Mouse (Mus musculus) kidney, adult 2 months (tissue): ENCODE measurements around the gene Pik3r1.

Source experiments
- CTCF ChIP-seq: fragments of 200-500 bp; conservative IDR thresholded peaks from 2 replicates; pipeline ENCODE4 v1.5.1; 2011; ENCODE audit warnings: low read depth, mild to moderate bottlenecking, control low read depth, low read length, moderate library complexity, mixed read lengths; ENCODE audit not compliant: insufficient read depth, insufficient read length
- POLR2A ChIP-seq: fragments of 200-500 bp; IDR thresholded peaks from one replicate; pipeline ENCODE4 v1.6.1; 2011; ENCODE audit warnings: low read depth, low read length, control low read depth

- no peak for TF ChIP-seq CTCF
- TF ChIP-seq POLR2A = no peak
Observed at GRCm38 (mm10) chr13:101811882-101812281, 43.9 kb upstream of the Pik3r1 start.
